Mouse (Mus musculus) hematopoietic stem cell, adult 5-6 weeks (primary cell): ENCODE measurements around the gene Bmp10. TPM values are rescaled to one million over a fixed set of nuclear protein-coding genes. Genes with fewer than 3 reads are reported as not detected.

Source experiments
- total RNA-seq: library from RNA; stranded (forward); fragments of 172-1452, 232-1000 nt; gene quantifications from 2 replicates; pipeline ENCODE4 v1.2.3, GENCODE M21; 2017

Gene Bmp10
- total RNA-seq, 1 experiment from 2014 or later = not detected

Other genes starting within 250 kb of the Bmp10 start
- 0.10 and 2.5 TPM in 2 replicates for gene Antxr1, start 93.2 kb upstream of the Bmp10 start, total RNA-seq
- gene Gkn1, start 78.1 kb upstream of the Bmp10 start, total RNA-seq = not detected in 2 replicates
- not detected in 2 replicates for gene Gkn2, start 55.6 kb upstream of the Bmp10 start, total RNA-seq
- gene Gkn3, start 40.1 kb upstream of the Bmp10 start, total RNA-seq = 2.5 TPM in 1 of 2 replicates, not detected in the other
- gene Arhgap25, start 104.3 kb downstream of the Bmp10 start, total RNA-seq = 59.3 and 82.2 TPM in 2 replicates
- 0.06 and 0.55 TPM in 2 replicates for gene Prokr1, start 161.7 kb downstream of the Bmp10 start, total RNA-seq
- 16.6 and 20.9 TPM in 2 replicates for gene Aplf, start 243.2 kb downstream of the Bmp10 start, total RNA-seq